Mouse (Mus musculus): Measurements from ENCODE around the gene Med12l. TPM values are rescaled to one million over a fixed set of nuclear protein-coding genes. Genes with fewer than 3 reads are reported as not detected.
A peak's percentile ranks its signal among the peaks of the same experiment; 100 is the strongest.

The Med12l gene
- polyA plus RNA-seq, 1 experiment from 2014 or later, result 4.9 TPM

DNA sequence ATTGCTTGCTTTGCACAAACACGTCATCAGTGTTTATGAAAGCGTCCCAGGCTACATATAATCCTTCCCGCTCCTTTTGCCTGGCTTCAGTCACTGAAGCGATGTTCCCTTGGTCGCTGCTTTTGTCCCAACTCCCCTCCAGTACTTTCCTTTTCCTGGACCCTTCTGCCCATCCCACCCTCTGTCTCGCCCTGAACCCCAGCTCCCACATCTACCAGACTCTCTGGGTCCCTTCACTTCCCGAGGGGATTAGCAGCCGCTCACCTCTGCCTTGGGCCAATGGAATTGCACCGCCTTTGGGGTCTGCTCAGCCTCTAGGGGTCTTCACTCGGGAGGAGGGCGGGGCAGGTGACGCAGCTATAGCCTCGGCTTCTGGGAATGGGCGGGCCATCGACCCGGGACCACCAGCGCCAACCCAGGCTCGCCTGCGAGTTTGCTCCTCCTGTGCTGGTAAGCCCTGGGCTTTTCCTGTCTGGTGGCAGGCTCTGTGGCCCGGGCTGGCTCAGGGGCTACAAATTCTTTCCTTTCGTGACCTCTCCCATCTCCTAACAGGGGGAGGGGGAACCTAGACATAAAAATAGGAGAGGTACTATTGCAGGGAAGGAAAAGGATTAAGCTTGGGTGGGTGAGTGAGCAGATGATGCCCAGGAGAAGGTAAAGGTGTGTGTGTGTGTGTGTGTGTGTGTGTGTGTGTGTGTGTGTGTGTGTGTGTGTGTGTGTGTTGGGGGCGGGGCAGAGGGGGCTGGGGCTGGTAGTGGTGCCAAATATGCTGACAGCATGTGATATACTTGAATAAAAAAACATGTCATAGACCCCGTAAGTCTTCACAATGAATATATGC, 338.7 kb downstream of the Med12l start, which contains the start of gene Igsf10:
Gene Igsf10, minus strand, starts transcription at position 330 of the 841 bp plus-strand sequence.
- no peaks in the 10 kb centered on the region for H3K36me3 ChIP-seq
- H3K4me1 ChIP-seq, result no peaks in the 10 kb centered on the region
- H3K27me3 ChIP-seq, result no peaks in the 10 kb centered on the region
- 4% methylated on average over 22 of the region's 23 CpGs for WGBS
- H3K4me3 ChIP-seq, result peak within 1 kb of the TSS; percentile 61
- H3K9ac ChIP-seq, result peak within 1 kb of the TSS; percentile 70
- H3K9me3 ChIP-seq (replicated peaks), result no peaks in the 10 kb centered on the region
- peak; percentile 99 for ATAC-seq (ENCODE audit: low FRiP score)
- H3K4me2 ChIP-seq (replicated peaks), result peak within 1 kb of the TSS; percentile 56
- peak within 1 kb of the TSS; percentile 25; the same call in 1 of the 2 replicates for H3K27ac ChIP-seq

DNA sequence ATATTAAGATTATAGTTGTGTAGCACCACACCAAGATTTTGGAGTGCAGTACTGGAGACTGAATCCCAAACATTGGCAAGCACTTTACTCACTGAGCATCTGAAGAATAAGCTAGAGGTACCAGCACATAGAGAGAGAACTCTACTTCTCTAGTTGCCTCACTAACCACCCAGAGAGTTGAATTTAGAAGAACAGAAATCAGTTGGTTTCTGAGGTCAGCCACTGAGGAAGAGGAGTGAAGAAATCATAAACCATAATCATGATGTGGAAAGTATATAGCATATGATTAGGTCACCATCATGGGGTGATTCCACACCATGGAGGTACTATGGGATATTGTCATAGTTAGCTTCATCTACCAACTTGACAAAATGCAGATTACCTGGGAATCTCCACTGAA, 346.1 kb downstream of the Med12l start:
- Histone ChIP-seq H3K4me2 (replicated peaks) (no peak overlapping the region), H3K4me1 (no peaks in the 10 kb centered on the region), H3K9ac (no peak overlapping the region), H3K27me3 (no peaks in the 10 kb centered on the region), H3K36me3 (no peaks in the 10 kb centered on the region), H3K27ac (no peak overlapping the region), H3K9me3 (replicated peaks) (no peaks in the 10 kb centered on the region), H3K4me3 (no peak overlapping the region)
- ATAC-seq (ENCODE audit: low FRiP score), result no peak

DNA sequence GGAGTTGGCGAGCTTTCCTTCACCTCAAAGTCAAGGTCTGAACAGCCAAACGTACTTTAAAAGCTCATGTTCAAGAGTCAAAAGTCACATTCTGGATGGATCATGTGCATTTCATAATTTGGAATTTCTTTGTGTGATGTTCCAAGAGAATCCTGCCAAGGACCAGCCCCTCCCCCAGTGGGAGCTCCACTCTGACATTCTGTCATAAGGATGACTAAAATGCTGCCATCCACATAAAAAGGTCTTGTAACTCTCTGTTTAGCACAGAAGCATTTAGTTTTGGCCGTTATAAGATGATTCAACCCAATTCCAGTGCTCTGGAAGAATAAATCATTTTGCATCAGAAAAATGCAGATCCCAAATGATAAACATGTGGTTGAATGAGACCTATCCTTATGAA, 348.5 kb downstream of the Med12l start:
- Histone ChIP-seq H3K9ac (no peak overlapping the region), H3K4me1 (no peaks in the 10 kb centered on the region), H3K9me3 (replicated peaks) (no peaks in the 10 kb centered on the region), H3K36me3 (no peaks in the 10 kb centered on the region), H3K27me3 (no peaks in the 10 kb centered on the region), H3K4me2 (replicated peaks) (no peak overlapping the region), H3K27ac (no peak overlapping the region), H3K4me3 (no peak overlapping the region)
- no peak for ATAC-seq (ENCODE audit: low FRiP score)
- 95% methylated on average over 3 of the region's 3 CpGs for WGBS

DNA sequence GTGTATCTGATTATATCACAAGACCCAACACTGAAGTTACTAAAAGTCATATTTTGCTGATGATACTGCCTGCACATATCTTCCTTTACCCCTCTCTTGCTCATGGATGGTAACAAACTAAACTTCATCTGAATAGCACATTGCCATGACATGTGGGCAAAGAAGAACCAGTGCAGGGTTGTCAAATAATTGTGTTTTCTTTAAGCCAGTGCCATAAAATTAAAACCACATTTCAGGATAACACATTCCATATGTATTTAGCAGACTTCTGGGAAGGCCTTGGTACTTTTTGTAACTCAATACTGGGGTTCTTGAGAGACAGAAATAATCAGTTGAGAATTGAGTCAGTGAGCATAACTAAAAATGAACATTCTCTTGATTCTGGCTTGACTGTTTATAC, 354.5 kb downstream of the Med12l start:
- H3K4me2 ChIP-seq (replicated peaks), result no peak overlapping the region
- no peaks in the 10 kb centered on the region for H3K9me3 ChIP-seq (replicated peaks)
- H3K27ac ChIP-seq, result no peak overlapping the region
- H3K9ac ChIP-seq, result no peak overlapping the region
- no peak for ATAC-seq (ENCODE audit: low FRiP score)
- H3K4me3 ChIP-seq, result no peak overlapping the region
- no peaks in the 10 kb centered on the region for H3K36me3 ChIP-seq
- H3K27me3 ChIP-seq, result no peaks in the 10 kb centered on the region
- H3K4me1 ChIP-seq, result no peaks in the 10 kb centered on the region

DNA sequence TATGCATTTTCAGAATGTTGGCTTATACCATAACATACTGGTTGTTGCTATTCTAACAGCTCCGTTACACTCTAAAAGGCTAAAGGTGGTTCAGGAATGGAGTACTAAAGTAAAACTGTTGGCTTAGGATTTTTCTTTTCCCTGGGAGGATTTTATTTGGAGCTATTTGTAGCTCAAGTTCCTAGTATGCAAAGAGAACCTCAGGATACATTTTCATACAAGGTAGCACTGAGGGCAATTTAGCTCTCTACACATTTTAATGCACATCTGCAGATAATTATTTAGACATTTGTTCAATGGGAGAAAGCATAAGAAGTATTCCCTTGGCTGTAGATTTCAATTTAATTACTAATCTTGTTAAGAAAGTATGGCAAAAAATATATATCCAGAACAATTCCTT, 356.3 kb downstream of the Med12l start:
- no peak for ATAC-seq (ENCODE audit: low FRiP score)
- H3K27ac ChIP-seq, result no peak overlapping the region
- H3K4me2 ChIP-seq (replicated peaks), result no peak overlapping the region
- H3K4me3 ChIP-seq, result no peak overlapping the region
- 82% methylated on average over 1 of the region's 1 CpGs for WGBS
- H3K27me3 ChIP-seq, result no peaks in the 10 kb centered on the region
- no peaks in the 10 kb centered on the region for H3K36me3 ChIP-seq
- no peak overlapping the region for H3K9ac ChIP-seq
- no peaks in the 10 kb centered on the region for H3K9me3 ChIP-seq (replicated peaks)
- H3K4me1 ChIP-seq, result no peaks in the 10 kb centered on the region

Other genes starting within 250 kb of the Med12l start
- gene Mindy4b-ps, start 183.5 kb upstream of the Med12l start, polyA plus RNA-seq (2016; fragmentation: Nextera tagmentation; extraction: Ambion mirVana), result not detected in 2 replicates
- 2.3 and 3.5 TPM in 2 replicates for gene Clrn1, start 120.5 kb upstream of the Med12l start, polyA plus RNA-seq (2016; fragmentation: Nextera tagmentation; extraction: Ambion mirVana)
- 1.6 and 1.7 TPM in 2 replicates for gene Gpr171, start 96.0 kb downstream of the Med12l start, polyA plus RNA-seq (2016; fragmentation: Nextera tagmentation; extraction: Ambion mirVana)
- 1.5 and 2.3 TPM in 2 replicates for gene P2ry14, start 147.8 kb downstream of the Med12l start, polyA plus RNA-seq (2016; fragmentation: Nextera tagmentation; extraction: Ambion mirVana)
- gene Gpr87, start 189.3 kb downstream of the Med12l start, polyA plus RNA-seq (2016; fragmentation: Nextera tagmentation; extraction: Ambion mirVana), result 0.43 TPM in 1 of 2 replicates, not detected in the other
- 1.2 and 1.4 TPM in 2 replicates for gene P2ry13, start 205.1 kb downstream of the Med12l start, polyA plus RNA-seq (2016; fragmentation: Nextera tagmentation; extraction: Ambion mirVana)